Mouse (Mus musculus) liver, embryonic 11.5 days (tissue): ENCODE results near the gene Foxk2. TPM values are rescaled to one million over a fixed set of nuclear protein-coding genes. Genes with fewer than 3 reads are reported as not detected.
A peak's percentile ranks its signal among the peaks of the same experiment; 100 is the strongest.
"Not testable (repeated sequence)": the region's sequence is repeated elsewhere in the genome, so short reads cannot be mapped to it uniquely, and the experiment has no call there.

Experiments used
- ATAC-seq: fragments of 200-750 bp; cut with Nextera tagmentation; replicated peaks from 2 replicates; pipeline ENCODE4 v1.8.0; 2017; ENCODE audit warnings: moderate number of reproducible peaks, mild to moderate bottlenecking, moderate TSS enrichment, moderate library complexity; ENCODE audit not compliant: low FRiP score
- DNase-seq: peaks from one replicate; pipeline ENCODE4 v3.0.0-alpha.2; 2017; ENCODE audit warnings: low spot score
- H3K27ac ChIP-seq: fragments of 300-500 bp; sonication (generic); 2 replicates; pipeline ENCODE4 v1.5.1; 2014; ENCODE audit warnings: mild to moderate bottlenecking, low read depth, low read length, control low read depth
- H3K27me3 ChIP-seq: fragments of 300-500 bp; sonication (generic); replicated peaks from 2 replicates; pipeline ENCODE4 v1.6.1; 2014; ENCODE audit warnings: low read length, mixed read lengths; ENCODE audit not compliant: control insufficient read depth, insufficient read depth
- H3K36me3 ChIP-seq: fragments of 300-500 bp; sonication (generic); 2 replicates; pipeline ENCODE4 v1.6.1; 2014; ENCODE audit warnings: mild to moderate bottlenecking, low read length, moderate library complexity, mixed read lengths; ENCODE audit not compliant: control insufficient read depth, insufficient read depth
- H3K4me1 ChIP-seq: fragments of 300-500 bp; sonication (generic); replicated peaks from 2 replicates; pipeline ENCODE4 v1.6.1; 2014; ENCODE audit warnings: low read length, mixed read lengths; ENCODE audit not compliant: control insufficient read depth, insufficient read depth
- H3K4me2 ChIP-seq: fragments of 300-500 bp; sonication (generic); 2 replicates; pipeline ENCODE4 v1.6.1; 2014; ENCODE audit warnings: mild to moderate bottlenecking, control low read depth, moderate library complexity
- H3K4me3 ChIP-seq: fragments of 300-500 bp; sonication (generic); 2 replicates; pipeline ENCODE4 v1.5.1; 2014; ENCODE audit warnings: low read depth, low read length, control low read depth
- H3K9ac ChIP-seq: fragments of 300-500 bp; sonication (generic); 2 replicates; pipeline ENCODE4 v1.6.1; 2014; ENCODE audit warnings: low read depth, low read length, control low read depth
- H3K9me3 ChIP-seq: fragments of 300-500 bp; sonication (generic); 2 replicates; pipeline ENCODE4 v1.6.1; 2016; ENCODE audit warnings: low read length, inconsistent platforms, mixed read lengths; ENCODE audit not compliant: control insufficient read depth
- WGBS: fragments of 180-500 bp; shearing (Covaris S2); extraction: QIAGEN DNeasy Blood & Tissue Kit; methylation state at CpG from one replicate; pipeline ENCODE4 v1.1.7; 2014; 5-methylcytosine and 5-hydroxymethylcytosine counted together
- polyA plus RNA-seq: library from polyadenylated mRNA; unstranded; fragments of >200 nt; fragmentation: Nextera tagmentation; extraction: Ambion mirVana; gene quantifications from 2 replicates; pipeline ENCODE4 v1.2.1, GENCODE M21; 2014

Gene Foxk2
- polyA plus RNA-seq, 1 experiment from 2014 or later = 10.7 TPM

GRCm38 (mm10) chr11:121340287-121340686 is 80.5 kb downstream of the Foxk2 start:
- DNase-seq = no peak
- no peak for ATAC-seq
- Histone ChIP-seq H3K36me3 (peaks cover 9% of the 10 kb centered on the region; the same call in 1 of the 2 replicates), H3K9ac (no peak overlapping the region), H3K4me2 (no peak overlapping the region), H3K27ac (peak overlapping the region; percentile 41; the same call in 1 of the 2 replicates), H3K4me3 (no peak overlapping the region), H3K4me1 (peaks cover 5% of the 10 kb centered on the region; the same call in 1 of the 2 replicates), H3K9me3 (no peaks in the 10 kb centered on the region), H3K27me3 (no peaks in the 10 kb centered on the region)
- 75% methylated on average over 1 of the region's 1 CpGs for WGBS

DNA sequence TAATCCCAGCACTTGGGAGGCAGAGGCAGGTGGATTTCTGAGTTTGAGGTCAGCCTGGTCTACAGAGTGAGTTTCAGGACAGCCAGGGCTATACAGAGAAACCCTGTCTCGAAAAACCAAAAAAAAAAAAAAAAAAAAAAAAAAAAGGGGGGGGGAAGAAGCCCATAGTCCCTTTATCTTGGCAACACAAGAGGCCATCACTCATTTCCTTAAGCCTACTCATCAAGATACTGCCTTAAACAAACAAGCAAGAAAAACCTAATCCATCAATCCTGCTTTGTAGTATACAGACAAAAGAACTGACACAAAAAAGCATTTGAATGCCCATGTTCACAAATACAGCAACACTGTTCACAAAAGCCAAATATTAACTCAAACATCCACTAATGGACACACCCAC is 82.6 kb downstream of the Foxk2 start:
- H3K9ac ChIP-seq, H3K4me2 ChIP-seq, H3K9me3 ChIP-seq, H3K27ac ChIP-seq, DNase-seq, H3K4me1 ChIP-seq, H3K27me3 ChIP-seq, H3K4me3 ChIP-seq, ATAC-seq: not testable (repeated sequence)
- no CpG with 5 or more reads among the region's 1 CpGs for WGBS
- H3K36me3 ChIP-seq = peaks cover 17% of the 10 kb centered on the region; the same call in 1 of the 2 replicates

- no peak for DNase-seq
- no peak overlapping the region for H3K27ac ChIP-seq
- H3K27me3 ChIP-seq = no peaks in the 10 kb centered on the region
- H3K4me2 ChIP-seq = no peak overlapping the region
- no peaks in the 10 kb centered on the region for H3K9me3 ChIP-seq
- H3K36me3 ChIP-seq = peaks cover 14% of the 10 kb centered on the region; the same call in 1 of the 2 replicates
- WGBS = 88% methylated on average over 2 of the region's 2 CpGs
- H3K4me3 ChIP-seq = no peak overlapping the region
- H3K4me1 ChIP-seq = peaks cover 5% of the 10 kb centered on the region
- ATAC-seq = no peak
- H3K9ac ChIP-seq = no peak overlapping the region
Observed at GRCm38 (mm10) chr11:121347036-121347435, 87.2 kb downstream of the Foxk2 start.

DNA sequence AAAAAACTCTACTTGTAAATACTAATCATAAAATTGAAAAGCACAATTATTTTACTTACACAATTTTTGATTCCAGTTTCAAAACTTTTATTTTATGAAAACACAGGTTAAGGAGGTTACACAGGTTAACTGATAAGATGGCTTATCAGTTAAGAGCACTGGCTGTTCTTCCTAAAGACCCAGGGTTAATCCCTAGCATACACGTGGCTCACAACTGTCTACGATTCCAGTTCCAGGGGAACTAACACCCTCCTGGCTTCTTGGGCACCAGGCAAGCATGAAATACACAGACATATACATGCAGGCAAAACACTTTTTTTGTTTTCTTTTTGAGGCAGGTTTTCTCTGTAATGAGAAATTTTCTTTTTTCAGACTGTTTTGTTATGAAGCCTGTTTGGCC is 88.4 kb downstream of the Foxk2 start:
- ATAC-seq = no peak
- 87% methylated on average over 2 of the region's 2 CpGs for WGBS

GRCm38 (mm10) chr11:121348727-121349126 is 88.9 kb downstream of the Foxk2 start:
- H3K27me3 ChIP-seq, H3K9ac ChIP-seq, H3K9me3 ChIP-seq, ATAC-seq, H3K4me3 ChIP-seq, DNase-seq, H3K4me1 ChIP-seq, H3K27ac ChIP-seq, H3K4me2 ChIP-seq: not testable (repeated sequence)
- 85% methylated on average over 3 of the region's 3 CpGs for WGBS
- H3K36me3 ChIP-seq = peaks cover 14% of the 10 kb centered on the region; the same call in 1 of the 2 replicates

More for the DNA sequence above, 88.4 kb downstream of the Foxk2 start:
- Histone ChIP-seq H3K4me3 (no peak overlapping the region), H3K27me3 (no peaks in the 10 kb centered on the region), H3K9me3 (no peaks in the 10 kb centered on the region), H3K9ac (no peak overlapping the region), H3K4me2 (no peak overlapping the region), H3K27ac (no peak overlapping the region), H3K36me3 (peaks cover 14% of the 10 kb centered on the region; the same call in 1 of the 2 replicates), H3K4me1 (peaks cover 6% of the 10 kb centered on the region)
- DNase-seq = no peak

DNA sequence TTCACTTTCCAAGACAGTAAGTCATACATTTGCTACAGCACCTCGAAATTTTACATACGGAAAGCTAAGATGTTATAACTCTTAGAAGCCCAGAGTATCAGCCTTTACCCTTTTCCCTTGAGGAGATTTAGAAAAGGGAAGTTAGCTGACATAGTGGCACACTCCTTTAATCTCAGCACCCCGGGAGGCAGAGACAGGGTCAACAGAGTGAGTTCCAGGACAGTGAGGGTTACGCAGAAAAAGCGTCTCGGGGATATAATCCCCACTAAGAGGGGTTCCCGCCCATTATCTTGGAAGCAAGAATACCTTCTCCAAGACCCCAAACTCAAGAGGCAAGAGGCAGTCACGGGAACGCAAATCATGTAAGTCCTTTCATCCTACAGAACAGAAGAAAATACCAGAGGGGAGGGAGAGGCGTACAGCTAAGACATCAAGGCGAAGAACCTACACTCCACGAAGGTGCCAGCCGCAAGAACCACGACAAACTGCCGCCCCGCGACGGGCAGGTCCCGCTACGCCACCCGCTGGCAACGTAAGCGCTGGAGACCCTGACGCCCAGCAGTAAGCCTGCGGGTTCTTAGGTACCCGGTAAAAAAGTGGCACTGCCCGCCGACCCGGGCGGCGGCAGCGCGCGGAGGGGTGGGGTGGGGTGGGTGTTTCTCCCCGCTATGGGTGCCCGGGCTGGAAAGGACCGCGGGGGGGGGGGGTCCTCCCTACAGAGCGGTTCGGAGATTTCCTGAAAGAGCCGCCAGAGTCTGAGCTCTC is 93.7 kb downstream of the Foxk2 start:
- 3% methylated on average over 41 of the region's 41 CpGs for WGBS
- DNase-seq (peak; percentile 33), ATAC-seq (no peak; the same call in 1 of the 2 replicates)

DNA sequence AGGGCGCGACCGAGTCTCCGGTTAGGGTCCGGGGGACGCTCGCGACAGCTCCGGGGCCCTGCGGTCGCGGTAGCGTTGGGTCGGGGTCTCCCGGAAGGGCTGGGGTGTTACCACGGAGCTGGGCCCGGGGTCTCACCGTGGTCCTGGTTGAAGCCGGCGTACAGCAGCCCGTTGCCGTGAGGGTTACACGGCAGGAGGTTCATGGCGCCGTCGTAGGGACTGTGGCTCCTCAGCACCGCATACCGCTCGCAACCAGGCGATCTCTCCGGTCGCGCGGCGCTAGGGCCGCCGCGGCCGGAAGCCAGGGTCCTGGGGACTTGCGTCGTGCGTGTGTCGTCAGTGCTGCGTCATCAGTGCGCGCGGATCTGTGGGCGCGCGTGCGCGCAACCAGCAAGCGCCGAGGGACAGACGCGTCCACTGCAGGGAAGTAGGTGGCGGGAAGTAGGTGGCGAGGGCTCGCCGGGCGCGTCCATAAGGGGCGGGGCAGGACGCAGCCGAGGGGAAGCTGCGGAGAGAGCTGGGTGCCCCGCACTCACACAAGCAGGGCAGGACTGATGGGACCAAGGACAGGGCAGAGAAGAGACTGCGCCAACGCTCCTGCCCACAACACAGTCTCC is 94.4 kb downstream of the Foxk2 start, which contains the start of gene Wdr45b:
Gene Wdr45b (minus strand): TSS at position 355 of the 617 bp plus-strand sequence.
- H3K36me3 ChIP-seq = no peaks in the 10 kb centered on the region
- peak within 1 kb of the TSS; percentile 97 for H3K4me2 ChIP-seq
- H3K4me1 ChIP-seq = peaks cover 14% of the 10 kb centered on the region
- peak; percentile 94 for ATAC-seq
- WGBS = under 1% methylated on average over 69 of the region's 69 CpGs
- H3K27ac ChIP-seq = peak within 1 kb of the TSS; percentile 88
- peak within 1 kb of the TSS; percentile 98 for H3K9ac ChIP-seq
- H3K9me3 ChIP-seq = no peaks in the 10 kb centered on the region
- peak; percentile 97 for DNase-seq
- H3K4me3 ChIP-seq = peak within 1 kb of the TSS; percentile 99
- no peaks in the 10 kb centered on the region for H3K27me3 ChIP-seq

More for the DNA sequence above, 93.7 kb downstream of the Foxk2 start:
- peaks cover 14% of the 10 kb centered on the region for H3K4me1 ChIP-seq
- no peaks in the 10 kb centered on the region for H3K27me3 ChIP-seq
- peak overlapping the region; percentile 97 for H3K4me2 ChIP-seq
- peak overlapping the region; percentile 88 for H3K27ac ChIP-seq
- H3K9me3 ChIP-seq = no peaks in the 10 kb centered on the region
- peak overlapping the region; percentile 99 for H3K4me3 ChIP-seq
- H3K9ac ChIP-seq = peak overlapping the region; percentile 98
- no peaks in the 10 kb centered on the region for H3K36me3 ChIP-seq
